Mouse (Mus musculus) liver, postnatal 0 days (tissue): ENCODE results near the gene Tcerg1l. TPM values are rescaled to one million over a fixed set of nuclear protein-coding genes. Genes with fewer than 3 reads are reported as not detected.

Experiments used
- ATAC-seq: fragments of 200-750 bp; cut with Nextera tagmentation; 2 replicates; pipeline ENCODE4 v1.8.0; 2017; ENCODE audit warnings: mild to moderate bottlenecking, moderate library complexity
- DNase-seq: peaks from one replicate; pipeline ENCODE4 v3.0.0-alpha.2; 2016
- H3K27ac ChIP-seq: fragments of 300-500 bp; sonication (generic); 2 replicates; pipeline ENCODE4 v1.5.1; 2014; ENCODE audit warnings: antibody characterized with exemption, moderate library complexity, mild to moderate bottlenecking, low read depth
- H3K27me3 ChIP-seq: fragments of 300-500 bp; sonication (generic); 2 replicates; pipeline ENCODE4 v1.6.1; 2014; ENCODE audit warnings: low read length, control low read depth, mixed read lengths; ENCODE audit not compliant: insufficient read depth
- H3K36me3 ChIP-seq: fragments of 300-500 bp; sonication (generic); replicated peaks from 2 replicates; pipeline ENCODE4 v1.6.1; 2014; ENCODE audit warnings: mild to moderate bottlenecking, control low read depth, low read length, moderate library complexity, mixed read lengths; ENCODE audit not compliant: insufficient read depth
- H3K4me1 ChIP-seq: fragments of 300-500 bp; sonication (generic); 2 replicates; pipeline ENCODE4 v1.6.1; 2014; ENCODE audit warnings: antibody characterized with exemption, mild to moderate bottlenecking, control low read depth; ENCODE audit not compliant: insufficient read depth
- H3K4me2 ChIP-seq: fragments of 300-500 bp; sonication (generic); 2 replicates; pipeline ENCODE4 v1.6.1; 2014; ENCODE audit warnings: low read depth, mild to moderate bottlenecking, low read length, moderate library complexity, mixed read lengths
- H3K4me3 ChIP-seq: fragments of 300-500 bp; sonication (generic); 2 replicates; pipeline ENCODE4 v1.5.1; 2014; ENCODE audit warnings: low read depth, low read length
- H3K9ac ChIP-seq: fragments of 300-500 bp; sonication (generic); replicated peaks from 2 replicates; pipeline ENCODE4 v1.6.1; 2014; ENCODE audit warnings: mild to moderate bottlenecking, moderate library complexity
- H3K9me3 ChIP-seq: fragments of 300-500 bp; sonication (generic); 2 replicates; pipeline ENCODE4 v1.6.1; 2016; ENCODE audit warnings: mild to moderate bottlenecking, control low read depth, low read length, mixed read lengths
- CTCF ChIP-seq: sonication (generic); IDR thresholded peaks from 2 replicates; pipeline ENCODE4 v1.5.1; 2016; ENCODE audit warnings: antibody characterized with exemption, low read depth
- EP300 ChIP-seq: IDR thresholded peaks from 2 replicates; pipeline ENCODE4 v1.6.1; 2016; ENCODE audit warnings: antibody characterized with exemption, low read depth, mild to moderate bottlenecking
- WGBS: fragments of 180-500 bp; shearing (Covaris S2); extraction: QIAGEN DNeasy Blood & Tissue Kit; methylation state at CpG from one replicate; pipeline ENCODE4 v1.1.7; 2014; ENCODE audit not compliant: insufficient replicate concordance; 5-methylcytosine and 5-hydroxymethylcytosine counted together
- polyA plus RNA-seq: library from polyadenylated mRNA; unstranded; fragments of >200 nt; fragmentation: Nextera tagmentation; extraction: Ambion mirVana; gene quantifications from 2 replicates; pipeline ENCODE4 v1.2.1, GENCODE M21; 2015

The Tcerg1l gene
- polyA plus RNA-seq, 1 experiment from 2014 or later: not detected

- 73% methylated on average over 6 of the region's 6 CpGs for WGBS
- no peak overlapping the region for H3K9ac ChIP-seq
- H3K27me3 ChIP-seq: no peaks in the 10 kb centered on the region
- TF ChIP-seq CTCF: no peak
- no peak for TF ChIP-seq EP300
- H3K4me1 ChIP-seq: no peaks in the 10 kb centered on the region
- no peaks in the 10 kb centered on the region for H3K36me3 ChIP-seq
- H3K9me3 ChIP-seq: no peaks in the 10 kb centered on the region
- no peak overlapping the region for H3K4me2 ChIP-seq
- no peak overlapping the region for H3K27ac ChIP-seq
- H3K4me3 ChIP-seq: no peak overlapping the region
- ATAC-seq (no peak), DNase-seq (no peak)
These were observed 52.1 kb downstream of the Tcerg1l start for GRCm38 (mm10) chr7:138345451-138345850.

DNA sequence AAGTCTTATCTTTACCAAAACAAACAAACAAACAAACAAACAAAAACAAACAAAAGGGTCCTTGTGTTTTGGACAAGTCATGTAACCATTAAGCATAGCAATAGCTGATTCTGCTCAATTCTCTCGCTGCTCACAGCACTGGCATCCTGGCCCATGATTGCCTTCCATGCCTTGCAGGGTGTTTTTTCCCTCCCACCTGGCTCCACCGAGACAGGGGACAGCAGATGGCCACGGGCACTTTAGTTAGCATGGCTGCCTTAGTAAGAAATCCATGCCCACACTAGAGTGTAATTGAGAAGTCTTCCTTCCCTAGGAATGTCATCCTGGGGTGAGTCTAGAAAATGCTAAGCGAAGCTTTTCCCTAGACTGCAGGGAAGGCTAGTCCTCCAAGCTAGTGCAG lies 59.1 kb downstream of the Tcerg1l start:
- H3K36me3 ChIP-seq: no peaks in the 10 kb centered on the region
- DNase-seq (no peak), ATAC-seq (no peak)
- H3K9ac ChIP-seq: no peak overlapping the region
- no peak overlapping the region for H3K27ac ChIP-seq
- H3K4me2 ChIP-seq: no peak overlapping the region
- 55% methylated on average over 4 of the region's 4 CpGs for WGBS
- H3K27me3 ChIP-seq: no peaks in the 10 kb centered on the region
- no peak overlapping the region for H3K4me3 ChIP-seq
- no peaks in the 10 kb centered on the region for H3K4me1 ChIP-seq
- H3K9me3 ChIP-seq: no peaks in the 10 kb centered on the region
- TF ChIP-seq CTCF (no peak), EP300 (no peak)

DNA sequence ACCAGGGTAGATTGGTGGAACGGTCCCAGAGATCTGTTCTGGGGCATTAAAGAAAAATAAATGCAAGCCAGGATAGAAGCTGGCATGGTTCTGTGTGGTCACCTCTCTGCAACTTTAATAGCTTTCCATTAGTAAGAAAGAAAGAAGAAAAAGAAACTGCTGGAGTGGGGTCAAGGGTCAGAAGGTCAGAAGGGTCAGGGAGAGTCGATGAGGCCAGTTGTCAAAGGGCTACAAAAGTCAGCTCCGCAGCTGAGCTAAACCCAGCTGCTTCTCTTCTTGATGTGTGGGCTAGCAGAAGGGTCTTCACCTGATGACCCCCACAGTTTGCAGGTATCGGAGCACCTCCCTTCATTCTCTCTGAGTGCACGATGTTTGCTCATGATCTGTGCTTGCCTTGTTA lies 59.6 kb downstream of the Tcerg1l start:
- Histone ChIP-seq H3K9me3 (no peaks in the 10 kb centered on the region), H3K27ac (no peak overlapping the region), H3K27me3 (no peaks in the 10 kb centered on the region), H3K4me3 (no peak overlapping the region), H3K4me2 (no peak overlapping the region), H3K4me1 (no peaks in the 10 kb centered on the region), H3K9ac (no peak overlapping the region), H3K36me3 (no peaks in the 10 kb centered on the region)
- TF ChIP-seq EP300: no peak
- no peak for TF ChIP-seq CTCF
- ATAC-seq: no peak
- no peak for DNase-seq
- WGBS: 53% methylated on average over 5 of the region's 5 CpGs

DNA sequence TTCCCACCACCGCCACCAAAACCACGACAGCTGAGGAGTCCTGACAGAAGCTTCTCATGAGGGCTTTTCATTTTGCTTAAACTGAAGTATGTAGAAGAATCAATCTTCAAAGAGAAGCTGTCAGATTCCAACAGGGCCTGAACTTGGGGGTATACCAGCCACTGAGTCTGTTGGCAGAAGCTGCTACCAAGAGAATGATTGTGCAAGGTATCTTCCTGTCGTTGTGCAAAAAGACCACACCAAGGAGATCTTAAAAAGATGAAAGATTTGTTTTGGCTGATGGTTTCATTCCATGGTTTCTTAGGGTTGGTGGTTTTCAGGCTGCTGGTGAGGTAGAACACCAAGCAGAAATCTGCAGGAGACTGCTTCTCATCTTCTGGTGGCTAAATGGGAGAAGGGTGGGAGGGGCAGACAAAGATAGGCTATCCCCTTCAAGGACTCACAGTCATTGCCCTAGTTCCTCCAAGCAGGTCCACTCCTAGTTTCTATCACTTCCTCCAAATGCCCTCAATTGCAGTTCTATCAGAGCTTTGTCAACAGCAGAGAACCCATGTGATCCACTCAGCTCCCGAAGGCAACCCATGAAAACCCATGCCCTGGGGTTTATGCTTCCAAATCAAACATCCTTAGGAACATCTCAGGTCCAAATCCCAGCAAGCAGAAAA lies 64.9 kb downstream of the Tcerg1l start:
- Histone ChIP-seq H3K27ac (no peak overlapping the region), H3K4me2 (no peak overlapping the region), H3K4me1 (no peaks in the 10 kb centered on the region), H3K27me3 (no peaks in the 10 kb centered on the region), H3K9me3 (no peaks in the 10 kb centered on the region), H3K9ac (no peak overlapping the region), H3K36me3 (no peaks in the 10 kb centered on the region), H3K4me3 (no peak overlapping the region)
- DNase-seq (no peak), ATAC-seq (no peak)
- 67% methylated on average over 4 of the region's 4 CpGs for WGBS
- TF ChIP-seq EP300 (no peak), CTCF (no peak)

GRCm38 (mm10) chr7:138331266-138331665 lies 66.3 kb downstream of the Tcerg1l start:
- Histone ChIP-seq H3K9me3 (no peaks in the 10 kb centered on the region), H3K9ac (no peak overlapping the region), H3K4me2 (no peak overlapping the region), H3K27me3 (no peaks in the 10 kb centered on the region), H3K4me3 (no peak overlapping the region), H3K27ac (no peak overlapping the region), H3K36me3 (no peaks in the 10 kb centered on the region), H3K4me1 (no peaks in the 10 kb centered on the region)
- TF ChIP-seq CTCF (no peak), EP300 (no peak)
- 72% methylated on average over 3 of the region's 3 CpGs for WGBS
- ATAC-seq (no peak), DNase-seq (no peak)

DNA sequence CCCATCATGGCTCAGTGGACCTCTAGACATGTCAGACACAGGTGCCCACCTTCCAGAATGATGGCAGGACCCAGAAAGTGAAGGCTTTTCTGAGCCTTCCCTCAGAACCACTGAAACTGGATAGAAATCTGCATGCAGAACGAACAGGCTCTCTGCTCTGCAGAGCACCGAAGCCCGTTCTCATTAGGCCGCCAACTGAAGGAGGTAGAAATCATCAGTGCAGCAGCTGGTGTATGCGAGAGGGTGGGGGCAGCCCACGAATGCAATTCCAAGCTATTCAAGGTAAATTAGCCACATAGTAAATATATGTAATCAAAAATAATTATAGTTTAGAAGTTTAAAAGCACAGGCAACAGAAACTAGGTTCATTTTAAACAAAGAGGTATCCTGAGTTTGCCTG lies 68.9 kb downstream of the Tcerg1l start:
- H3K36me3 ChIP-seq: no peaks in the 10 kb centered on the region
- DNase-seq (no peak), ATAC-seq (no peak)
- TF ChIP-seq EP300 (no peak), CTCF (no peak)
- no peak overlapping the region for H3K4me3 ChIP-seq
- no peak overlapping the region for H3K4me2 ChIP-seq
- no peak overlapping the region for H3K27ac ChIP-seq
- no peaks in the 10 kb centered on the region for H3K4me1 ChIP-seq
- 73% methylated on average over 6 of the region's 6 CpGs for WGBS
- H3K9me3 ChIP-seq: no peaks in the 10 kb centered on the region
- no peaks in the 10 kb centered on the region for H3K27me3 ChIP-seq
- no peak overlapping the region for H3K9ac ChIP-seq
